Mouse (Mus musculus) liver, embryonic 12.5 days (tissue): ENCODE results near the gene Grhl1. TPM values are rescaled to one million over a fixed set of nuclear protein-coding genes. Genes with fewer than 3 reads are reported as not detected.
"Not testable (repeated sequence)": the region's sequence is repeated elsewhere in the genome, so short reads cannot be mapped to it uniquely, and the experiment has no call there.

ENCODE experiments used
- ATAC-seq: fragments of 200-750 bp; cut with Nextera tagmentation; 2 replicates; pipeline ENCODE4 v1.8.0; 2017; ENCODE audit warnings: moderate number of reproducible peaks, mild to moderate bottlenecking, moderate library complexity
- H3K27ac ChIP-seq: fragments of 300-500 bp; sonication (generic); 2 replicates; pipeline ENCODE4 v1.5.1; 2016; ENCODE audit warnings: mild to moderate bottlenecking
- H3K27me3 ChIP-seq: fragments of 300-500 bp; sonication (generic); replicated peaks from 2 replicates; pipeline ENCODE4 v1.6.1; 2016; ENCODE audit warnings: mild to moderate bottlenecking, moderate library complexity
- H3K36me3 ChIP-seq: fragments of 300-500 bp; sonication (generic); 2 replicates; pipeline ENCODE4 v1.6.1; 2016; ENCODE audit warnings: mild to moderate bottlenecking, moderate library complexity
- H3K4me1 ChIP-seq: fragments of 300-500 bp; sonication (generic); 2 replicates; pipeline ENCODE4 v1.6.1; 2016
- H3K4me2 ChIP-seq: fragments of 300-500 bp; sonication (generic); 2 replicates; pipeline ENCODE4 v1.6.1; 2016; ENCODE audit warnings: mild to moderate bottlenecking, moderate library complexity
- H3K4me3 ChIP-seq: fragments of 300-500 bp; sonication (generic); 2 replicates; pipeline ENCODE4 v1.5.1; 2016; ENCODE audit warnings: mild to moderate bottlenecking, moderate library complexity
- H3K9ac ChIP-seq: fragments of 300-500 bp; sonication (generic); 2 replicates; pipeline ENCODE4 v1.6.1; 2016; ENCODE audit warnings: mild to moderate bottlenecking, moderate library complexity
- H3K9me3 ChIP-seq: fragments of 300-500 bp; sonication (generic); replicated peaks from 2 replicates; pipeline ENCODE4 v1.6.1; 2016; ENCODE audit warnings: mild to moderate bottlenecking, moderate library complexity
- WGBS: fragments of 180-500 bp; shearing (Covaris S2); methylation state at CpG from one replicate; pipeline ENCODE4 v1.1.7; 2016; ENCODE audit not compliant: insufficient replicate concordance; 5-methylcytosine and 5-hydroxymethylcytosine counted together
- polyA plus RNA-seq: library from polyadenylated mRNA; unstranded; fragments of >200 nt; fragmentation: Nextera tagmentation; extraction: Ambion mirVana; gene quantifications from 2 replicates; pipeline ENCODE4 v1.2.1, GENCODE M21; 2016

Gene Grhl1
- polyA plus RNA-seq, 1 experiment from 2014 or later, result 0.72 TPM

- Histone ChIP-seq H3K9ac (no peak overlapping the region), H3K4me1 (no peaks in the 10 kb centered on the region), H3K4me3 (no peak overlapping the region), H3K9me3 (no peaks in the 10 kb centered on the region), H3K27me3 (peaks cover 17% of the 10 kb centered on the region; the same call in 1 of the 2 replicates), H3K27ac (no peak overlapping the region), H3K36me3 (no peaks in the 10 kb centered on the region), H3K4me2 (no peak overlapping the region)
- 65% methylated on average over 12 of the region's 12 CpGs for WGBS
- no peak for ATAC-seq
Measured at GRCm38 (mm10) chr12:24623486-24624251, 51.6 kb downstream of the Grhl1 start.

GRCm38 (mm10) chr12:24626401-24626800 lies 54.3 kb downstream of the Grhl1 start:
- H3K36me3 ChIP-seq, result no peaks in the 10 kb centered on the region
- no peak overlapping the region for H3K4me3 ChIP-seq
- H3K27ac ChIP-seq, result no peak overlapping the region
- WGBS, result 82% methylated on average over 5 of the region's 5 CpGs
- H3K4me1 ChIP-seq, result peaks cover 9% of the 10 kb centered on the region
- peaks cover 13% of the 10 kb centered on the region; the same call in 1 of the 2 replicates for H3K27me3 ChIP-seq
- no peak for ATAC-seq
- no peak overlapping the region for H3K9ac ChIP-seq
- no peaks in the 10 kb centered on the region for H3K9me3 ChIP-seq
- H3K4me2 ChIP-seq, result no peak overlapping the region

- Histone ChIP-seq H3K36me3 (no peaks in the 10 kb centered on the region), H3K4me1 (peaks cover 12% of the 10 kb centered on the region), H3K27ac (no peak overlapping the region), H3K9me3 (no peaks in the 10 kb centered on the region), H3K9ac (no peak overlapping the region), H3K4me3 (no peak overlapping the region), H3K4me2 (no peak overlapping the region), H3K27me3 (peaks cover 13% of the 10 kb centered on the region; the same call in 1 of the 2 replicates)
- no peak for ATAC-seq
- WGBS, result 51% methylated on average over 3 of the region's 3 CpGs
Measured at GRCm38 (mm10) chr12:24627215-24627614, 55.1 kb downstream of the Grhl1 start.

GRCm38 (mm10) chr12:24630220-24630619 lies 58.1 kb downstream of the Grhl1 start:
- no peak for ATAC-seq
- no peak overlapping the region for H3K27ac ChIP-seq
- H3K4me3 ChIP-seq, result no peak overlapping the region
- peaks cover 7% of the 10 kb centered on the region; the same call in 1 of the 2 replicates for H3K27me3 ChIP-seq
- peak overlapping the region; percentile 5; the same call in 1 of the 2 replicates for H3K9ac ChIP-seq
- peaks cover 42% of the 10 kb centered on the region for H3K4me1 ChIP-seq
- no peaks in the 10 kb centered on the region for H3K9me3 ChIP-seq
- H3K4me2 ChIP-seq, result no peak overlapping the region
- no peaks in the 10 kb centered on the region for H3K36me3 ChIP-seq
- WGBS, result 48% methylated on average over 1 of the region's 1 CpGs

GRCm38 (mm10) chr12:24632404-24632803 lies 60.3 kb downstream of the Grhl1 start:
- no peak for ATAC-seq
- 60% methylated on average over 4 of the region's 4 CpGs for WGBS
- no peak overlapping the region for H3K4me3 ChIP-seq
- H3K4me1 ChIP-seq, result peaks cover 56% of the 10 kb centered on the region
- no peaks in the 10 kb centered on the region for H3K36me3 ChIP-seq
- H3K27me3 ChIP-seq, result 0 out of 2 replicates have a peak, but pooled peaks cover 2% of the 10 kb centered on the region
- H3K27ac ChIP-seq, result peak overlapping the region; percentile 0
- H3K9me3 ChIP-seq, result no peaks in the 10 kb centered on the region
- no peak overlapping the region for H3K4me2 ChIP-seq
- H3K9ac ChIP-seq, result no peak overlapping the region

- Histone ChIP-seq H3K4me3 (no peak overlapping the region), H3K36me3 (no peaks in the 10 kb centered on the region), H3K9me3 (no peaks in the 10 kb centered on the region), H3K9ac (peak overlapping the region; percentile 33; the same call in 1 of the 2 replicates), H3K4me2 (peak overlapping the region; percentile 24), H3K27me3 (no peaks in the 10 kb centered on the region), H3K4me1 (peaks cover 57% of the 10 kb centered on the region), H3K27ac (peak overlapping the region; percentile 84)
- 24% methylated on average over 1 of the region's 1 CpGs for WGBS
- peak; percentile 85 for ATAC-seq
Measured at GRCm38 (mm10) chr12:24633753-24634191, 61.7 kb downstream of the Grhl1 start.

- no peak overlapping the region for H3K9ac ChIP-seq
- H3K4me2 ChIP-seq, result peak overlapping the region; percentile 24
- peak overlapping the region; percentile 84 for H3K27ac ChIP-seq
- peak; percentile 75 for ATAC-seq
- H3K9me3 ChIP-seq, result no peaks in the 10 kb centered on the region
- 36% methylated on average over 4 of the region's 4 CpGs for WGBS
- H3K27me3 ChIP-seq, result no peaks in the 10 kb centered on the region
- no peak overlapping the region for H3K4me3 ChIP-seq
- no peaks in the 10 kb centered on the region for H3K36me3 ChIP-seq
- peaks cover 61% of the 10 kb centered on the region for H3K4me1 ChIP-seq
Measured at GRCm38 (mm10) chr12:24634212-24634611, 62.1 kb downstream of the Grhl1 start.

GRCm38 (mm10) chr12:24634648-24635047 lies 62.6 kb downstream of the Grhl1 start:
- no peak overlapping the region for H3K9ac ChIP-seq
- H3K9me3 ChIP-seq, result no peaks in the 10 kb centered on the region
- H3K27me3 ChIP-seq, result no peaks in the 10 kb centered on the region
- peak overlapping the region; percentile 84 for H3K27ac ChIP-seq
- H3K4me1 ChIP-seq, result peaks cover 66% of the 10 kb centered on the region
- no peak overlapping the region for H3K4me2 ChIP-seq
- no peaks in the 10 kb centered on the region for H3K36me3 ChIP-seq
- 69% methylated on average over 3 of the region's 3 CpGs for WGBS
- no peak for ATAC-seq
- H3K4me3 ChIP-seq, result no peak overlapping the region

GRCm38 (mm10) chr12:24638787-24639186 lies 66.7 kb downstream of the Grhl1 start:
- H3K36me3 ChIP-seq, ATAC-seq, H3K9me3 ChIP-seq, H3K9ac ChIP-seq, H3K4me3 ChIP-seq, H3K4me2 ChIP-seq, H3K27me3 ChIP-seq: not testable (repeated sequence)
- H3K27ac ChIP-seq, result peak overlapping the region; percentile 28; the same call in 1 of the 2 replicates
- 92% methylated on average over 10 of the region's 10 CpGs for WGBS
- peaks cover 63% of the 10 kb centered on the region for H3K4me1 ChIP-seq

GRCm38 (mm10) chr12:24642370-24642802 lies 70.3 kb downstream of the Grhl1 start:
- H3K4me2 ChIP-seq, result no peak overlapping the region
- no peaks in the 10 kb centered on the region for H3K36me3 ChIP-seq
- ATAC-seq, result no peak
- H3K9me3 ChIP-seq, result no peaks in the 10 kb centered on the region
- no peaks in the 10 kb centered on the region for H3K27me3 ChIP-seq
- WGBS, result 86% methylated on average over 4 of the region's 4 CpGs
- peaks cover 68% of the 10 kb centered on the region for H3K4me1 ChIP-seq
- H3K9ac ChIP-seq, result no peak overlapping the region
- H3K4me3 ChIP-seq, result no peak overlapping the region
- H3K27ac ChIP-seq, result peak overlapping the region; percentile 94; the same call in 1 of the 2 replicates

GRCm38 (mm10) chr12:24644125-24644571 lies 72.1 kb downstream of the Grhl1 start:
- ATAC-seq, result peak; percentile 92
- Histone ChIP-seq H3K9me3 (no peaks in the 10 kb centered on the region), H3K27me3 (no peaks in the 10 kb centered on the region), H3K4me1 (peaks cover 82% of the 10 kb centered on the region), H3K36me3 (no peaks in the 10 kb centered on the region), H3K4me3 (no peak overlapping the region), H3K4me2 (peak overlapping the region; percentile 65), H3K27ac (peak overlapping the region; percentile 94), H3K9ac (peak overlapping the region; percentile 60)
- WGBS, result 18% methylated on average over 1 of the region's 1 CpGs

- H3K4me2 ChIP-seq, result peak overlapping the region; percentile 65
- peaks cover 88% of the 10 kb centered on the region for H3K4me1 ChIP-seq
- no peaks in the 10 kb centered on the region for H3K27me3 ChIP-seq
- H3K9ac ChIP-seq, result peak overlapping the region; percentile 67
- 23% methylated on average over 6 of the region's 6 CpGs for WGBS
- peak overlapping the region; percentile 36 for H3K4me3 ChIP-seq
- H3K27ac ChIP-seq, result peak overlapping the region; percentile 94
- no peaks in the 10 kb centered on the region for H3K9me3 ChIP-seq
- no peaks in the 10 kb centered on the region for H3K36me3 ChIP-seq
- ATAC-seq, result peak; percentile 77
Measured at GRCm38 (mm10) chr12:24645901-24646300, 73.8 kb downstream of the Grhl1 start.
